Comparison of ENCODE assay signal across 17 mouse cellular contexts in the genomic region with DNA sequence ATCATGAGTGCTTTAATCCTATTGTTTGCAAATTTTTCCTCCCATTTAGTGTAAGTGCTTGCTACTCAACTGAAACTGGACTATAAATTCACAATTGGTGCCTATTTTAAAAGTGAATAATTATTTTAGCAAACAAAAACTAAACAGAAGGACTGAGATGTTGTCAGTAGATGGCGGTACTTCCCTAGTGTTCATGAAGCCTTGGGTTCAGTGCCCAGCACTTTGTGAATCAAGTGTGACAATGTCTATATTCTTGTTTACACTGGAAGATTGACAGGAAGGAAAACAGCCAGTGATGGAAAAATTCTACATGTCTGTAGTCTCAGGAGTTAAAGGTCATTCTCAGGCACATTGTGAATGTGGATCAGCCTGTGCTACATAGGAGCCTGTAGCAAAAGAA. TPM values are rescaled to one million over a fixed set of nuclear protein-coding genes. Genes with fewer than 3 reads are reported as not detected.
A peak's percentile ranks its signal among the peaks of the same experiment; 100 is the strongest.
DNase-seq lines count a peak whose midpoint lies in the region; ATAC-seq and TF ChIP-seq lines count a peak whose summit lies in the region.
"Not testable (repeated sequence)": the region's sequence is repeated elsewhere in the genome, so short reads cannot be mapped to it uniquely, and the experiment has no call there.
"Had no signal": no experiment of that assay in that cellular context is flagged by ENCODE, and none has a peak within 500 bp of the region (broad histone marks: within the 10 kb centered on the region; RNA-seq: fewer than 3 reads in every experiment).

No protein-coding gene starts in this region.

- WGBS in liver, adult 2 months, result 47% methylated on average over 1 of the region's 1 CpGs
- 79% methylated on average over 1 of the region's 1 CpGs for WGBS in liver, postnatal 0 days (ENCODE audit: insufficient replicate concordance)

- H3K4me1 ChIP-seq in liver, adult 2 months (ENCODE audit: control insufficient read depth, insufficient read depth, low read length); liver, postnatal 0 days (ENCODE audit: insufficient read depth): not testable (repeated sequence)

- not testable (repeated sequence) for ATAC-seq in liver, postnatal 0 days

- not testable (repeated sequence) for TF ChIP-seq CTCF in liver, adult 2 months (IDR thresholded peaks at IDR 0.05; ENCODE audit: low read depth, low read length)
- peak; percentile 20 for TF ChIP-seq CTCF in liver, postnatal 0 days (IDR thresholded peaks at IDR 0.05; ENCODE audit: low read depth)

- H3K4me3 ChIP-seq in liver, adult 2 months (ENCODE audit: insufficient read depth, low read depth, low read length); liver, postnatal 0 days (ENCODE audit: low read depth, low read length): not testable (repeated sequence)

- not testable (repeated sequence) for H3K9ac ChIP-seq in liver, adult 2 months (ENCODE audit: low read depth, low read length); liver, postnatal 0 days (replicated peaks)

- not testable (repeated sequence) for H3K9me3 ChIP-seq in liver, postnatal 0 days (ENCODE audit: low read length)

- peak; percentile 8 for DNase-seq in 416B (ENCODE audit: low read depth)
- peak; percentile 60 for DNase-seq in liver, adult 2 months (ENCODE audit: extremely low read depth, low read depth, low spot score)
- not testable (repeated sequence) for DNase-seq in liver, postnatal 0 days

- H3K27me3 ChIP-seq in liver, adult 2 months (ENCODE audit: control insufficient read depth, insufficient read depth, low read length); liver, postnatal 0 days (ENCODE audit: insufficient read depth, low read length): not testable (repeated sequence)

- H3K27ac ChIP-seq in liver, adult 2 months (replicated peaks; ENCODE audit: insufficient read depth, low read depth, low read length); liver, postnatal 0 days (ENCODE audit: low read depth): not testable (repeated sequence)

- H3K4me2 ChIP-seq in liver, postnatal 0 days (ENCODE audit: low read depth, low read length), result not testable (repeated sequence)

- H3K79me2 ChIP-seq in liver, adult 2 months (ENCODE audit: control insufficient read depth, insufficient read depth, low read length), result not testable (repeated sequence)

- TF ChIP-seq EP300 in liver, postnatal 0 days (IDR thresholded peaks at IDR 0.05; ENCODE audit: low read depth), result not testable (repeated sequence)

- not testable (repeated sequence) for H3K36me3 ChIP-seq in liver, adult 2 months (ENCODE audit: control insufficient read depth, insufficient read depth, low read length); liver, postnatal 0 days (replicated peaks; ENCODE audit: insufficient read depth, low read length)

- TF ChIP-seq POLR2A in liver, adult 2 months (IDR thresholded peaks at IDR 0.05; ENCODE audit: extremely low read depth, insufficient read depth, low read length), result not testable (repeated sequence)

RNA-seq across cellular contexts. Expression of a gene that starts 47.8 kb away (rescaled TPM):
- 0.07 and 72.6 TPM in 2 replicates for total RNA-seq in liver, adult 2 months (2014; rRNA removed)
- 1.5 and 36.0 TPM in 2 replicates for polyA plus RNA-seq in liver, adult 2 months (2012; rRNA removed)
- polyA plus RNA-seq in liver, postnatal 0 days (2015; fragmentation: Nextera tagmentation; extraction: Ambion mirVana), result 0.96 and 2.0 TPM in 2 replicates
- total RNA-seq: adrenal gland, adult 18-20 months; adrenal gland, postnatal 14 days; adrenal gland, postnatal 25 days; adrenal gland, postnatal 36 days; CH12.LX; ES-E14; G1E; MEL had no signal
- polyA plus RNA-seq: activated CD4-positive, CD25-positive, alpha-beta regulatory T cell, adult 4 months; adrenal gland, adult 2 months; brain, embryonic 14.5 days; CD4-positive, CD25-positive, alpha-beta regulatory T cell, adult 4 months; cerebellum, adult 2 months; G1E; Patski had no signal
